Mouse (Mus musculus): ENCODE data around the gene Larp1. TPM values are rescaled to one million over a fixed set of nuclear protein-coding genes. Genes with fewer than 3 reads are reported as not detected.

Larp1 gene
- total and polyA plus RNA-seq, 3 experiments: 73.9 to 2,325 (median 201) TPM

DNA sequence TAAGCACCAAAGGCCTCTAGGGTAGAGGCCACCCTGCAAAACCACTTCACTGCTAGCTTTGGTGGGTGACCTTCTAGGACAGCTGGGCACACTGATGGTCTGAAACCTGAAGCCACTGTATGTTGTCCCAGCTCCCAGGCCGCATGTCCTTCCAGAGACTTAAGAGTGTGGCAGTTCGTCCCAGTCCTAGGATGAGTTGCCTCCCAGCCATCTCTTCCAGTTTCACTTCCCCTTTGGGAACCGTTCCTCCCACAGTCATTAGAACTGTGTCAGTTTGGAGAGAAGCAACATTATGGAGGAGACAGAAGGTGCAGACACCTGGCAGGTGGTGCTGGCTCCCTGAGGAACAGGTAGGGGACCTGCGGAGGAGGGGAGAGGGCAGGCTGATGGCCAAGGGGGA is 83.7 kb downstream of the Larp1 start:
- Histone ChIP-seq H3K79me2 (ENCODE audit: control insufficient read depth, insufficient read depth, low read length, poor library complexity) (no peaks in the 10 kb centered on the region), H3K4me3 (ENCODE audit: control insufficient read depth in 1 of 2, insufficient read depth in 1 of 2, low read depth in 2 of 2, low read length in 2 of 2) (peak overlapping the region; percentile 89 to 92), H3K9me3 (replicated peaks; ENCODE audit: insufficient read depth, low read length) (no peaks in the 10 kb centered on the region), H3K9ac (ENCODE audit: control insufficient read depth, low read depth, low read length, poor library complexity, severe bottlenecking) (peak overlapping the region; percentile 80), H3K36me3 (ENCODE audit: control insufficient read depth in 1 of 2, insufficient read depth in 2 of 2, low read length in 2 of 2) (peaks cover 0 to 4% of the 10 kb centered on the region in 2 experiments; a peak in 1 of 4 replicates), H3K4me1 (ENCODE audit: control insufficient read depth in 1 of 2, insufficient read depth in 2 of 2, low read length in 2 of 2) (peaks cover 4 to 6% of the 10 kb centered on the region in 2 experiments; a peak in 3 of 4 replicates), H3K27me3 (ENCODE audit: control insufficient read depth in 1 of 2, insufficient read depth in 2 of 2, low read length in 2 of 2) (no peaks in the 10 kb centered on the region), H3K27ac (ENCODE audit: control insufficient read depth, low read depth, low read length) (peak overlapping the region; percentile 92)
- peak; percentile 70 for DNase-seq (ENCODE audit: low read depth, low spot score)
- no peak for TF ChIP-seq E2F4 (IDR thresholded peaks at IDR 0.05; ENCODE audit: borderline replicate concordance, low read depth, low read length)
- TF ChIP-seq MYC (IDR thresholded peaks at IDR 0.05; ENCODE audit: low read depth, low read length): no peak
- 0 out of 2 replicates have a peak, but pooled peaks have one; percentile 4 for TF ChIP-seq MYB (IDR thresholded peaks at IDR 0.05; ENCODE audit: low read depth, low read length)
- no peak for TF ChIP-seq USF1 (IDR thresholded peaks at IDR 0.05; ENCODE audit: low read depth, low read length)

- Histone ChIP-seq H3K4me3 (ENCODE audit: control insufficient read depth in 1 of 2, insufficient read depth in 1 of 2, low read depth in 2 of 2, low read length in 2 of 2) (peak within 1 kb of the TSS; percentile 89 to 92), H3K9ac (ENCODE audit: control insufficient read depth, low read depth, low read length, poor library complexity, severe bottlenecking) (peak within 1 kb of the TSS; percentile 80)
- DNase-seq (ENCODE audit: low read depth, low spot score): peak; percentile 84
- TF ChIP-seq MAZ (IDR thresholded peaks at IDR 0.05; ENCODE audit: low read depth, low read length) (0 out of 2 replicates have a peak, but pooled peaks have one; percentile 26), USF2 (IDR thresholded peaks at IDR 0.05; ENCODE audit: borderline replicate concordance in 1 of 2, insufficient read depth in 1 of 2, low read depth in 1 of 2, low read length in 2 of 2) (peak; percentile 42 to 74; a peak in 2 of 4 replicates), ZNF384 (IDR thresholded peaks at IDR 0.05; ENCODE audit: low read depth, low read length) (peak; percentile 88), E2F4 (IDR thresholded peaks at IDR 0.05; ENCODE audit: borderline replicate concordance, low read depth, low read length) (no peak), JUND (IDR thresholded peaks at IDR 0.05; ENCODE audit: low read depth, low read length) (no peak), TAL1 (IDR thresholded peaks at IDR 0.05; ENCODE audit: low read length) (no peak), ELF1 (IDR thresholded peaks at IDR 0.05; ENCODE audit: low read depth, low read length) (peak; percentile 43; the same call in 1 of the 2 replicates), CHD2 (IDR thresholded peaks at IDR 0.05; ENCODE audit: low read length) (no peak), NELFE (IDR thresholded peaks at IDR 0.05; ENCODE audit: low read depth, low read length) (peak; percentile 74), USF1 (IDR thresholded peaks at IDR 0.05; ENCODE audit: low read depth, low read length) (peak; percentile 95), NRF1 (IDR thresholded peaks at IDR 0.05; ENCODE audit: insufficient read depth, low read depth, low read length, poor library complexity, severe bottlenecking) (no peak), ZKSCAN1 (IDR thresholded peaks at IDR 0.05; ENCODE audit: low read depth, low read length) (no peak), ZMIZ1 (IDR thresholded peaks at IDR 0.05; ENCODE audit: low read depth, low read length) (0 out of 2 replicates have a peak, but pooled peaks have one; percentile 47), POLR2AphosphoS5 (IDR thresholded peaks at IDR 0.05; ENCODE audit: borderline replicate concordance, low read depth, low read length) (no peak), MEF2A (IDR thresholded peaks at IDR 0.05; ENCODE audit: extremely low read depth, insufficient replicate concordance, low read depth, low read length, poor library complexity, severe bottlenecking) (no peak), SMC3 (IDR thresholded peaks at IDR 0.05; ENCODE audit: low read depth, low read length) (no peak), POLR2A (IDR thresholded peaks at IDR 0.05; ENCODE audit: control insufficient read depth in 1 of 2, insufficient read depth in 1 of 2, low read depth in 1 of 2, low read length in 2 of 2, poor library complexity in 1 of 2) (peak in 1 of 2 experiments; percentile 65; a peak in 2 of 4 replicates), TCF12 (IDR thresholded peaks at IDR 0.05; ENCODE audit: low read depth, low read length) (peak; percentile 54; the same call in 1 of the 2 replicates), MXI1 (IDR thresholded peaks at IDR 0.05; ENCODE audit: low read depth, low read length) (peak; percentile 85), BHLHE40 (IDR thresholded peaks at IDR 0.05; ENCODE audit: borderline replicate concordance, low read depth, low read length) (peak; percentile 93), CHD1 (IDR thresholded peaks at IDR 0.05; ENCODE audit: low read depth, low read length) (no peak), ZC3H11A (IDR thresholded peaks at IDR 0.05; ENCODE audit: low read depth, low read length) (no peak), GABPA (IDR thresholded peaks at IDR 0.05; ENCODE audit: low read depth, low read length) (no peak), CTCF (IDR thresholded peaks at IDR 0.05 in 2 of 3, conservative IDR thresholded peaks at IDR 0.05 in 1 of 3; ENCODE audit: control insufficient read depth in 1 of 3, insufficient read depth in 1 of 3, low read depth in 2 of 3, low read length in 3 of 3, poor library complexity in 1 of 3, severe bottlenecking in 1 of 3) (no peak), EP300 (IDR thresholded peaks at IDR 0.05; ENCODE audit: low read depth in 1 of 2, low read length in 2 of 2) (peak; percentile 46 to 64; a peak in 3 of 4 replicates), GATA1 (IDR thresholded peaks at IDR 0.05; ENCODE audit: low read depth, low read length) (peak; percentile 70), MYB (IDR thresholded peaks at IDR 0.05; ENCODE audit: low read depth, low read length) (0 out of 2 replicates have a peak, but pooled peaks have one; percentile 1), KAT2A (conservative IDR thresholded peaks at IDR 0.05; ENCODE audit: low read depth, low read length) (no peak)
Measured at GRCm38 (mm10) chr11:58093021-58093528, 84.2 kb downstream of the Larp1 start, which contains the start of gene Gm12248. Gm12248 (minus strand) TSS chr11:58093134.

More at GRCm38 (mm10) chr11:58093021-58093528, 84.2 kb downstream of the Larp1 start, which contains the start of gene Gm12248:
- Histone ChIP-seq H3K27me3 (ENCODE audit: control insufficient read depth in 1 of 2, insufficient read depth in 2 of 2, low read length in 2 of 2) (no peaks in the 10 kb centered on the region), H3K4me1 (ENCODE audit: control insufficient read depth in 1 of 2, insufficient read depth in 2 of 2, low read length in 2 of 2) (peaks cover 4 to 6% of the 10 kb centered on the region in 2 experiments; a peak in 3 of 4 replicates), H3K27ac (ENCODE audit: control insufficient read depth, low read depth, low read length) (peak within 1 kb of the TSS; percentile 92), H3K79me2 (ENCODE audit: control insufficient read depth, insufficient read depth, low read length, poor library complexity) (no peaks in the 10 kb centered on the region), H3K36me3 (ENCODE audit: control insufficient read depth in 1 of 2, insufficient read depth in 2 of 2, low read length in 2 of 2) (peaks cover 0 to 4% of the 10 kb centered on the region in 2 experiments; a peak in 1 of 4 replicates), H3K9me3 (replicated peaks; ENCODE audit: insufficient read depth, low read length) (no peaks in the 10 kb centered on the region)
